Mouse (Mus musculus): ENCODE measurements at regions not wholly inside any gene's neighbourhood (a gene's known extent, or its start where the extent isn't known, plus 50 kb on each side); places are given as distances from the start of the nearest gene placed in this dataset.

DNA sequence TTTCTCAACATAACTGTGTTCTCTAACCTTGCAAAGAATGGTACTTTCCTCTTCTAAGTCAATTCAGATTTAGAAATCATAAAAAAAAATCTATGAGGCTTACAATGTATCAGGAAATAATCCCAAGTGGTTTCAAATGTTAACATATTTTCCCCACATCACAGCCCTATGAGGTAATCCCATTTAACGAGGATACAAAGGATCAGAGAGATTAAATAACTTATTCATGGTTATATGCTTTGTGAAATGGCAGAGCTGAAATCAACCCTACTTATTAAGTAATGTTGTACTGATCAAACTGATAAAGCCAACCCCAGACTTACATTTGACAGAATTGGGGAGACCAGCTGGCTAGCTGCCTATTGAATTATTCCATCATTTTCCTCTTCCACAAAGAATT, 614.4 kb downstream of the Ntrk3 start:
- no peak overlapping the region for H3K4me3 ChIP-seq
- TF ChIP-seq CTCF (conservative IDR thresholded peaks at IDR 0.05) = no peak
- no peak for DNase-seq (ENCODE audit: low spot score in 2 of 2)
- no peak overlapping the region for H3K27ac ChIP-seq

GRCm38 (mm10) chr7:78121151-78121486, 616.7 kb downstream of the Ntrk3 start:
- no peak overlapping the region for H3K4me3 ChIP-seq
- DNase-seq (ENCODE audit: low spot score in 2 of 2) = no peak
- no peak for TF ChIP-seq CTCF (conservative IDR thresholded peaks at IDR 0.05)

DNA sequence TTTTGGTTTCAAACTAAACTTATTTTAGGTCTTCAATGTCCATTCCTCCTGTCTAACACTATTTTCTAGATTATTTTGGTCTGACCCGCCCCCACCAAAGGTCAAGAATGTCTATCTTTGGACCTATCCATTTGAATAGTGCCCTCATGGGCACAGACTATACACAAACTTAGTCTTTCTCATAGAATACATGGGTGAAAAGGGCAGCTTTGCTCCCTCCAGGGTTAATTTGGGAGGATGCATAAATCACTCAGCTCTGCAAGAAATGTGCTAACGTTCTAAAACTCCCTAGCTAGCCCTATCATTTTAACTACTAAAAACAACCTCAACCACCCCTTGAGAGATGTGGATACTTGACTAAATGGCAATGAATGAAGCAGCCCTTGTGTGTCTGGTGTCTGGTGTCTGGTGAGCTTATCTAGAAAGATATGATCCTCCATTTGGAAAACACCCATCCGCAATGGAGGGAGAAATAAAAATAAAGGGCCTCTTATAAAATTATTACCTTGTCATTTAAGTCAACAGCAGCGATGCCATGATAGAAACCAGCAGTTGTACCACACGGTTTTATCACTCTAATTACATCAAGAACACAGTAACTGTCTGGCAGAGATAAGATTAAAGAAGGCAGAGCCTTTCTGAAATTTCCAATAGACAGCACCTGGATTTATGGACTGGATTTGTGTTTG, 617.2 kb downstream of the Ntrk3 start:
- DNase-seq (ENCODE audit: low spot score in 2 of 2) = no peak
- Histone ChIP-seq H3K27ac (no peak overlapping the region), H3K4me3 (no peak overlapping the region)
- TF ChIP-seq CTCF (conservative IDR thresholded peaks at IDR 0.05) = no peak

More at GRCm38 (mm10) chr7:78121151-78121486, 616.7 kb downstream of the Ntrk3 start:
- no peak overlapping the region for H3K27ac ChIP-seq

DNA sequence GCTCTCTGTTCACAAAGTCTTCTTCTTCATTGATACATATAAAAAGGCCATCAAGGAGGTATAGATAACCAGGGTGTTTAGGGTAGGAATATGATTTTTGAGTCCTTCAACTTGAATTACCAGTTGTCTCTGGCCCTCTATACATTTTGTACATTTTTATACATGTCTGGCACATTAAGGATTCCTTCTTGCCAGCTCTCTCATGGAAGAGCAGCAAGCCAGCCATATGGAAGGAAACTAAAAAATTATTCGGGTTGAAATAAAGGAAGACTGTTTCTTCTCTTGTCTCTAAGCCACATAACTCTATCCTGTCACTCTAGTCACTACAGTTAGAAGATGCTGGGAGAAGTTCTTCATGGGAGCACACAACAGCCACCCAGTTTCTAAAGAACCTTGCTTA, 618.0 kb downstream of the Ntrk3 start:
- no peak for DNase-seq (ENCODE audit: low spot score in 2 of 2)
- H3K27ac ChIP-seq = no peak overlapping the region
- TF ChIP-seq CTCF (conservative IDR thresholded peaks at IDR 0.05) = no peak

GRCm38 (mm10) chr7:78111291-78111690, 626.5 kb downstream of the Ntrk3 start:
- Histone ChIP-seq H3K27ac (no peak overlapping the region), H3K4me3 (no peak overlapping the region)
- no peak for DNase-seq (ENCODE audit: low spot score in 2 of 2)
- no peak for TF ChIP-seq CTCF (conservative IDR thresholded peaks at IDR 0.05)

More for the DNA sequence above, 618.0 kb downstream of the Ntrk3 start:
- no peak overlapping the region for H3K4me3 ChIP-seq

DNA sequence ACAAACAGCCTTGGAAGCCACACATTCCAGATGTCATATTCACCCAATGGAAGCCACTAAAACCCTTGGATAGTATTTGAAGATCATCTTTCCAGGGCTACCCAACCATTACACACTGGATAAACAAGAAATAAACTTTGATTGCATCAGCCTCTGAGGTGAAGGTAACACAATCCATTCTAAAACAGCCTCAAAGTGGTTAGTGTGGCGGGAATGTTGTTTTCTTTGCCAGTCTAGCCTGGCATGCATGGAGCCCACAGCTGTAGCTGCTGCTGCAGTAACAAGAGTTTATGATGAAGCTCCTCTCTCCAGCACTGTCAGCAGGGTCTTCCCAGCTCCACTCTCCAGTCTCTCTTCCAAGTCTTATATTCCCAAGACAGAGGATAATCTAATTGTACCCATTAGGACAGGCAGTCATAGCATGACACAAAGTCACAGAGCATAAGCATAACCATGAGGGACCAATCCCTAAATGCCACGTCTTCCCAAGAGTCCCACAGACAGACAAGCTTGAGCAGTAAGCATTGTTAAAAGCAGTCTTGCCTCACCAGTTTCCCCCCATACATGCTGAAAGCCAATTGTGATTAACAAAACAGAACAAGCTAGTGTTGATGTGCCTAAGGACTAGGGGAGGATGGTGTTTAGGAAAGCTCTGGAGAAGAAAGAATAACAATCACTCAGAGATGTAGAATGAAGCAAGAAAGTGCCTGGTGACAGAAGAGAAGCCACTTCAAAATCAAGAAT, 634.1 kb downstream of the Ntrk3 start:
- Histone ChIP-seq H3K27ac (no peak overlapping the region), H3K4me3 (no peak overlapping the region)
- no peak for DNase-seq (ENCODE audit: low spot score in 2 of 2)
- no peak for TF ChIP-seq CTCF (conservative IDR thresholded peaks at IDR 0.05)

DNA sequence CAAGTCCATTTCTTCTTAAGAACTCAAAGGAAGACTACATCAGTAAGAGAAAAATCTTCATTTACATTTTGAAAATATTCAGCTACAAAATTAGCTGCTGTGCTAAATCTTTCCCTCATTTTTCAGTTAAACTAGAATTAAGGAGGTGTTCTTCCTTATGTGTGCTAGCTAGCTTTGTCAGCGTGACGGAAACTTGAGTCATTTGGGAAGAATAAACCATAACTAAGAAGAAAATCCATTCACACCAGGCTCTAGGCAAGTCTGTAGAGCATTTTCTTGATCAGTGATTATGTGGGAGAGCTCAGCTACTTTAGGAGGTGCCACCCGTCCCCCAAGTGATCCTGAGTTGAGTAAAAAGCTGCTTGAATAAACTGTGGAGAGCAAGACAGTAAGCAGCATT, 635.4 kb downstream of the Ntrk3 start:
- no peak for DNase-seq (ENCODE audit: low spot score in 2 of 2)
- Histone ChIP-seq H3K27ac (no peak overlapping the region), H3K4me3 (no peak overlapping the region)
- no peak for TF ChIP-seq CTCF (conservative IDR thresholded peaks at IDR 0.05)

DNA sequence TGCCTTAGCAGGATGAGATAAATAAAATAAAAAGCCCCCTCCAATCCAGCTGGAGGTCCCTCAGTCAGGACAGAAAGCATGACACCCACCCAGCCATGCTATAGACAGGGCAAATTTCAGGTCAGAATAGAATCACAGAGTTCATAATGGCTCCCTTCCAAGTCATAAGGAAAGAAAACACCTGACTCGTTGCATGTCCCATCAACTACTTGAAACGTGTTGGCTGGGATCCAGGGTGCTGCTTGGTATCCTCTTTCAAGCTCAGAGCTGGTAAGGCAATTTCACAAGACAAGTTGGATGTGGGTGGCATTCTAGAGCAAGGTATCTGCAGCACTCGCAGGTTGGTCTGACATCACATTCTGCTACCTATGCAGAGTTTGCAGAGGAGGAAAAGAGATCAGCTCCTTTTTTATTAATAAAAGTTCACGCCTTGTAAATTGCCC, 651.2 kb downstream of the Ntrk3 start:
- DNase-seq (ENCODE audit: low spot score in 2 of 2) = no peak
- no peak for TF ChIP-seq CTCF (conservative IDR thresholded peaks at IDR 0.05)
- no peak overlapping the region for H3K4me3 ChIP-seq
- H3K27ac ChIP-seq = no peak overlapping the region

- H3K4me3 ChIP-seq = no peak overlapping the region
- no peak overlapping the region for H3K27ac ChIP-seq
- peak; percentile 29 to 35 for DNase-seq (ENCODE audit: low spot score in 2 of 2)
- no peak for TF ChIP-seq CTCF (conservative IDR thresholded peaks at IDR 0.05)
These were observed 651.8 kb downstream of the Ntrk3 start for GRCm38 (mm10) chr7:78085783-78086565.

DNA sequence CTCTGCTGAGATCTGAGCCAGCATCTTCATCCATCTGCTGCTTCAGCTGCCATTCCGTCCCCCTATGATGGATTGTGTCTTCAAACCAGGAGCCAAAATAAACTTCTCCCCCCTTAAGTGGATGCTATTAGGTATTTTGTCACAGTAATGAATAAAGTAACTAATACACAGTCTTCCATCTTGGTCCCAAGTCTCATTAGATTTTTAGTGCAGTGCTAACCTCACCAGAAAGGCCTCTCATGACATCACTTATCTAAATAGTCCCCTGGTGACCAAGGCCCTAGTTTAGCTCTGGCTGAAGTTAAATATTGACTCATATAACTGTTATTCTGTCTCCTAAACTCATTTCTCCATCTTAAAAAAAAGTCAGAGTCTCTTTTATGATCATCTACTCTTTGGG, 658.1 kb downstream of the Ntrk3 start:
- no peak overlapping the region for H3K4me3 ChIP-seq
- no peak for TF ChIP-seq CTCF (conservative IDR thresholded peaks at IDR 0.05)
- H3K27ac ChIP-seq = no peak overlapping the region

DNA sequence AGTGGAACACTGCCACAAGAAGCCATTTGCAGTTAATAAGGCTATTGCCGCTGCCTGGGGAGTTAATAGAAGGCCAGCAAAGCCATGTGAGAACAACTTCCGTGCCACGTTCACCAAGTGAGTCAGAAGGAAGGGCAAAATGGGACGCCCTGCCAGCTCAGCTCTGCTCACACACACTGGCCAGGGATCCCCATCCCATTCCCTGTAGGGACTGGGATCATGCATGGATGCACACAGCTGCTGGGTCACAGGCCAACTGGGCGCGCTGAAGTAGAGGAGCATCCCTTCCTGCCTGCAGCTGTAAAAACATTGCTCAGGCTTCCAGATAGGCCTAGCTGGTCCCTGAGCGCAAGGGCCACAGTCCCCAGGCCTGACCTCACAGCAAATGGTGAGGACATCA, 666.7 kb downstream of the Ntrk3 start:
- no peak for DNase-seq (ENCODE audit: low spot score in 2 of 2)
- Histone ChIP-seq H3K4me3 (no peak overlapping the region), H3K27ac (no peak overlapping the region)
- no peak for TF ChIP-seq CTCF (conservative IDR thresholded peaks at IDR 0.05)

More for the DNA sequence above, 658.1 kb downstream of the Ntrk3 start:
- DNase-seq (ENCODE audit: low spot score in 2 of 2) = no peak

DNA sequence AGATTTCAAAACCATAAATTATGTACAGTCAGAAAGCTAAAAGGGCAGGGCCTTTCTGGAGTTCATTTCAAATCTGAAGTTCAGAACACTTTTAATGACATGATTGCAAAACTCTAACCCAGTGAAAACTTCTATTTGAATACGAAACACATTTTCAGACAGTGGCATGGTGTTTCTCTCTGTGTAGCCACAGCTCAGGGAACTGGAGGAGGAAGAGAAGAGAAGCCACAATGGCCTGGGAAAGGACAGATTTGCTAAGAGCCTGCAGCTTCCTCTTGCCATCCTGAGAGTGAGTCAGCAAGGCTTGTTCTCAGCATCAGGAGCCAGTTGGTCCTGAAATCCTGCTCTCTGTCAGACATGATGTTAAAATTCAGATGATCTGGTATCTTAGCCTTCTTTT, 676.2 kb downstream of the Ntrk3 start:
- no peak for TF ChIP-seq CTCF (conservative IDR thresholded peaks at IDR 0.05)
- DNase-seq (ENCODE audit: low spot score in 2 of 2) = peak in 1 of 2 experiments; percentile 11
- Histone ChIP-seq H3K4me3 (no peak overlapping the region), H3K27ac (no peak overlapping the region)

DNA sequence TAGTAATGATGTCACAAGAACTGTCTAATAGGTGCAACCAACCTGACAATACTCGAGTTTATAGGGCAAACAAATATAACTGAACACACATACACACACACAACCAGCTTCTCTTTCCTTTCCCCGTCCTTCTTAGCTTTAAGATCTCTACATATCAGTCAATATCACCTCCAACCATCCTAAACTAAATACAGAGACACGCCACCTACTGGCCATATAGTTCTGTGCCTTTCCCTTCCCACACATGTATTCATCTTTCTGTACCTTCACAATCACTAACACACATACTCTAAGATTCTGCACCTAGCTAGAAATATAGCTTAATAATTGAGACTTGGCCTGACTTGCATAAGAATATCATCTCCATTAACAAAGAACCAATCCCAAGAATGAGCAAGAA, 688.2 kb downstream of the Ntrk3 start:
- Histone ChIP-seq H3K27ac (no peak overlapping the region), H3K4me3 (no peak overlapping the region)
- peak; percentile 56 for TF ChIP-seq CTCF (conservative IDR thresholded peaks at IDR 0.05)
- DNase-seq (ENCODE audit: low spot score in 2 of 2) = no peak

Data from layer of hippocampus, adult 2 months (tissue).